Mouse (Mus musculus): Measurements from ENCODE around the gene Sprr1b. TPM values are rescaled to one million over a fixed set of nuclear protein-coding genes. Genes with fewer than 3 reads are reported as not detected.
"Not testable (repeated sequence)": the region's sequence is repeated elsewhere in the genome, so short reads cannot be mapped to it uniquely, and the experiment has no call there.

The Sprr1b gene
- not detected in 2 replicates for polyA plus RNA-seq (2014; fragmentation: Nextera tagmentation; extraction: Ambion mirVana)

DNA sequence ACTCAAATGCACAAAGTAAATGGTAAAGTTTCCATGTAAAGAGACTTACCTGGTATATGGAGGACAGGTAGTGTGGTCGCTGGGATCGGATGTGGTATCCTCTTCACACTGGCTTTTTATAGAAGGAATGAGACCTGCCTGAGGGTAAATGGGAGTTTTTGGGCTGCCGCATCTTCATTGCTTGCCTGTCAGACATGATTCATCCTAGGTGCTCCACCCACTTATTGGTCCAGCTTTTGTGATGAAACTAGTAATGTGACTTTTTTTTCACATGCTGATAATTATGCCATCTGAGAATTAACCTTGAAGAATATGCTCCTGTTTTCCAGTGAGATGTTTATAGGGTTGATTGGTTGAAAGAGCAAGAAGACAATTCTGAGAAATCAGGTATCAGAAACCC lies at the start of gene Sprr1b:
Gene Sprr1b (minus strand): TSS at position 101 of the 400 bp plus-strand sequence.
- Histone ChIP-seq H3K4me3 (ENCODE audit: low read depth, low read length) (no peak within 1 kb of the TSS), H3K4me1 (ENCODE audit: control insufficient read depth, insufficient read depth, low read length) (no peaks in the 10 kb centered on the region), H3K4me2 (ENCODE audit: low read depth, severe bottlenecking) (no peak within 1 kb of the TSS), H3K9ac (ENCODE audit: low read length) (no peak within 1 kb of the TSS), H3K36me3 (ENCODE audit: control insufficient read depth, insufficient read depth, low read length) (no peaks in the 10 kb centered on the region), H3K27me3 (ENCODE audit: control insufficient read depth, insufficient read depth, low read length) (no peaks in the 10 kb centered on the region), H3K27ac (replicated peaks; ENCODE audit: low read depth, low read length) (no peak within 1 kb of the TSS), H3K9me3 (ENCODE audit: control insufficient read depth, low read length) (no peaks in the 10 kb centered on the region)
- WGBS: 89% methylated on average over 3 of the region's 3 CpGs
- DNase-seq (ENCODE audit: low spot score) (no peak), ATAC-seq (ENCODE audit: insufficient number of reproducible peaks, low FRiP score, low TSS enrichment, low read depth) (no peak)

DNA sequence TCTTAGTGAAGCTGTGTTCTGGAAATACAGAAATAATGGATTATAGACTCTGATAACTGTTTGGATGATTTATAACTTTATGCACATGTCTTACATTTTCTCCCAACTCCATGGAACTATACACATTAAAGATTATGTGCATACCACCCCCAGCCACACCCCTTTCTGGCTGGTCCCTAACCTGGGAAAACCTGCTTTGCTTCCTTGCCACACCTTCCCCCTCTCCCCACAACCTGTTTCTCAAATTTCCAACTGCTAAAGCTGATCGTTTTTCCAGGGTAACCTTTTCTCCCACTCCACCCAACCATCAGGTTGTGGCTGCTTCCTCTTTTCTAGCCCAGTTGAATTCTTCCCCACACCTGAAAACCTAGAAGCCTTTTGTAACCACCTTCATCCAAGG lies 47.7 kb upstream of the Sprr1b start:
- WGBS: 41% methylated on average over 1 of the region's 1 CpGs
- Histone ChIP-seq H3K27me3 (ENCODE audit: control insufficient read depth, insufficient read depth, low read length) (no peaks in the 10 kb centered on the region), H3K4me3 (ENCODE audit: low read depth, low read length) (no peak overlapping the region), H3K4me2 (ENCODE audit: low read depth, severe bottlenecking) (no peak overlapping the region), H3K36me3 (ENCODE audit: control insufficient read depth, insufficient read depth, low read length) (no peaks in the 10 kb centered on the region), H3K4me1 (ENCODE audit: control insufficient read depth, insufficient read depth, low read length) (no peaks in the 10 kb centered on the region), H3K27ac (replicated peaks; ENCODE audit: low read depth, low read length) (no peak overlapping the region), H3K9me3 (ENCODE audit: control insufficient read depth, low read length) (no peaks in the 10 kb centered on the region), H3K9ac (ENCODE audit: low read length) (no peak overlapping the region)
- DNase-seq (ENCODE audit: low spot score): no peak
- no peak for ATAC-seq (ENCODE audit: insufficient number of reproducible peaks, low FRiP score, low TSS enrichment, low read depth)

DNA sequence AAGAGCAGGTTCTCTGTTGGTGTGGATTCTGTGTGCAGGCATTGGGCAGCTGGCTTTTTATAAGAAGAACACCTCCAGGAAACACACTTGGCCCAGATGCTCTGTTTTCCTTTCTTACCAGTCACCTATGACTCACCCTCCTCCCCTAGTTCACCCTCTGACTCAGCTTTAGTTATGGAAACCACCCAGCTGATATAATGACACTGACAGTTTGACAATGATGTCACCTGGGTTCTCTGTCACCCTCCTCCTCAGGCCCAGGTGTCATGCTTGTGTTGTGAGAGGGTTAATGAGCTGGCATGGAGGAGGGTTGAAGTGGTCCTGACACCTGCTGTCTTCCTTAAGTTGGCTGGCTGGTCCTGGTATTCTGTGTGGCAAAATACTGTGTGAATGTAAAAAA lies 47.3 kb upstream of the Sprr1b start, which contains the start of gene Sprr1a:
Gene Sprr1a (minus strand): TSS at position 33 of the 400 bp plus-strand sequence.
- no peaks in the 10 kb centered on the region for H3K36me3 ChIP-seq (ENCODE audit: control insufficient read depth, insufficient read depth, low read length)
- DNase-seq (ENCODE audit: low spot score) (no peak), ATAC-seq (ENCODE audit: insufficient number of reproducible peaks, low FRiP score, low TSS enrichment, low read depth) (no peak)
- no peak within 1 kb of the TSS for H3K9ac ChIP-seq (ENCODE audit: low read length)
- H3K4me1 ChIP-seq (ENCODE audit: control insufficient read depth, insufficient read depth, low read length): no peaks in the 10 kb centered on the region
- no peak within 1 kb of the TSS for H3K27ac ChIP-seq (replicated peaks; ENCODE audit: low read depth, low read length)
- H3K4me3 ChIP-seq (ENCODE audit: low read depth, low read length): no peak within 1 kb of the TSS
- H3K27me3 ChIP-seq (ENCODE audit: control insufficient read depth, insufficient read depth, low read length): no peaks in the 10 kb centered on the region
- H3K4me2 ChIP-seq (ENCODE audit: low read depth, severe bottlenecking): no peak within 1 kb of the TSS
- H3K9me3 ChIP-seq (ENCODE audit: control insufficient read depth, low read length): no peaks in the 10 kb centered on the region

DNA sequence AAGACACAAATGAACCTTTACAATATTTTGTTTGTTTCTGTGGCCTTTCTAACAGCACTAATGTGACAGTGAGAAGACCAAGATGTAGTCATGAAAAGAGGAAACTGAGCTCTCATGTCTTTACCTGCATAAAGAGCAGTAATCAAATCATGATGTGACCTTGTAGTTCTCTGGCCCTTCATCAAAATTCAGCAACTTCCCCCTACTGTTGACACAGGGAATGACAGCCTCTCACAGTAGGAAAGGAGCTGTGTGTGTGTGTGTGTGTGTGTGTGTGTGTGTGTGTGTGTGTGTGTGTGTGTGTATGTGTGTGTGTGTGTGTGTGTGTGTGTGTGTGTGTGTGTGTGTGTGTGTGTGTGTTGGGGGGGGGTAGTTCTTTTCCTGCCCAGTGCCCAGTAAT lies 42.7 kb upstream of the Sprr1b start:
- DNase-seq (ENCODE audit: low spot score): peak; percentile 24
- H3K9ac ChIP-seq (ENCODE audit: low read length); H3K27ac ChIP-seq (replicated peaks; ENCODE audit: low read depth, low read length); H3K36me3 ChIP-seq (ENCODE audit: control insufficient read depth, insufficient read depth, low read length); H3K4me1 ChIP-seq (ENCODE audit: control insufficient read depth, insufficient read depth, low read length); H3K4me3 ChIP-seq (ENCODE audit: low read depth, low read length); H3K9me3 ChIP-seq (ENCODE audit: control insufficient read depth, low read length); H3K4me2 ChIP-seq (ENCODE audit: low read depth, severe bottlenecking); ATAC-seq (ENCODE audit: insufficient number of reproducible peaks, low FRiP score, low TSS enrichment, low read depth); H3K27me3 ChIP-seq (ENCODE audit: control insufficient read depth, insufficient read depth, low read length): not testable (repeated sequence)

DNA sequence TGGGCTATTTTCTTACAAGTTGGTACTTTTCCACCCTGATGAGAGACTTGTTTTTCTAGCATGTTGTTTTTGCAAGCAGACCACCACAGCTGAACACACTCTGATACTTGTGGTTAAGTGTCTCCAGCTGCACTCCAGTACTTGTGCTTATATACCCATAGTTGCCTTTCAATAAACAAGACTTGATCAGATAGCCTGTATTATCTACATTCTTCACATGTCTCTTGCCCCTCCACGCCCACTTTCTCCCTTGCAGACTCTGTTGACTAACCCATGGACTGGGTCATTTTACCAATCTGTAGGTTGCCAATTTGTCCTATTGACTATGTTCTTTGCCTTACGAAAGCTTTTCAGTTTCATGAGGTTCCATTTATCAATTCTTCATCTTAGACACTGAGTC lies 31.5 kb upstream of the Sprr1b start:
- Histone ChIP-seq H3K9me3 (ENCODE audit: control insufficient read depth, low read length) (no peaks in the 10 kb centered on the region), H3K27me3 (ENCODE audit: control insufficient read depth, insufficient read depth, low read length) (no peaks in the 10 kb centered on the region), H3K36me3 (ENCODE audit: control insufficient read depth, insufficient read depth, low read length) (no peaks in the 10 kb centered on the region), H3K4me2 (ENCODE audit: low read depth, severe bottlenecking) (no peak overlapping the region), H3K4me3 (ENCODE audit: low read depth, low read length) (no peak overlapping the region), H3K4me1 (ENCODE audit: control insufficient read depth, insufficient read depth, low read length) (no peaks in the 10 kb centered on the region), H3K9ac (ENCODE audit: low read length) (no peak overlapping the region), H3K27ac (replicated peaks; ENCODE audit: low read depth, low read length) (no peak overlapping the region)
- WGBS: 91% methylated on average over 2 of the region's 2 CpGs
- DNase-seq (ENCODE audit: low spot score): no peak
- no peak for ATAC-seq (ENCODE audit: insufficient number of reproducible peaks, low FRiP score, low TSS enrichment, low read depth)

DNA sequence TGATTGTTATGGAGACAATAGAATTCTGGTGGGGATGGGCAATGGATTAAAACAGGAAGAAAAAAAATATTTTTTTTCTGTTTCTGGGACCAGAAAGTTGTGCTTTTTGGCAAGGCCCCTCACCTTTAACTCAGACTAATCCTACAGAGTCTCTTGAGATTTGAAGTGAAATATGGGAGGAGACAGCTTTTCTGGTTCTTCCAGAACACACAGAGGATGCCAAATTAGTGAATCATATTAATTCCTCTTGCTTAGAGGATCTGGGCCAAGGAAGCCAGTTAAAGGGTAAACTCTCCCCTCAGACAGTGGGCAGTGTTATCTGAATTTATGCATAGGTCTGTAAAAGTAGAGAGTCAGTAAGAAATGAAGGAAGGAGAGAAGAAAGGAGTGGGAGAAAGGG lies 28.8 kb upstream of the Sprr1b start:
- no peak for DNase-seq (ENCODE audit: low spot score)
- H3K27ac ChIP-seq (replicated peaks; ENCODE audit: low read depth, low read length): no peak overlapping the region
- no peak overlapping the region for H3K4me3 ChIP-seq (ENCODE audit: low read depth, low read length)
- no peaks in the 10 kb centered on the region for H3K9me3 ChIP-seq (ENCODE audit: control insufficient read depth, low read length)
- no peaks in the 10 kb centered on the region for H3K36me3 ChIP-seq (ENCODE audit: control insufficient read depth, insufficient read depth, low read length)
- no peaks in the 10 kb centered on the region for H3K4me1 ChIP-seq (ENCODE audit: control insufficient read depth, insufficient read depth, low read length)
- H3K9ac ChIP-seq (ENCODE audit: low read length): no peak overlapping the region
- no peak for ATAC-seq (ENCODE audit: insufficient number of reproducible peaks, low FRiP score, low TSS enrichment, low read depth)
- no peak overlapping the region for H3K4me2 ChIP-seq (ENCODE audit: low read depth, severe bottlenecking)
- H3K27me3 ChIP-seq (ENCODE audit: control insufficient read depth, insufficient read depth, low read length): no peaks in the 10 kb centered on the region

DNA sequence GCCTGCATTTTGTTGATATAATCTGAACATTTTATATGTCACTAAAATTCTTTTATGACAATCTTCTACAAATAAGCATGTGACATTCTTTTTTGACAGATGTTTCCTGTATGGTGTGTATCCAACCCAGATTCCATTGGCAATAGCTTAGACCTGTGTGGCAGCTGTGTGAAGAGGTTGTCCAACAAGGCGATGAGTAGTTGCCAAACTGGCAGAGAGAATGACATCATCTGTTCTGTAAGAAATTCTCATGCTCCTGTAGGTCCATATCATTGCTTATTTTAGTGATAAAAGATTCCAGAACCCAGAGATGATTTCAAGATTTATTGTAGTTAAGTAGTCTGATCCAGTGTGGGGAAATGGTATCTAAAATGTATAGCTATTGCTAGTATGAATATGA lies 28.0 kb upstream of the Sprr1b start:
- WGBS: 80% methylated on average over 1 of the region's 1 CpGs
- Histone ChIP-seq H3K4me3 (ENCODE audit: low read depth, low read length) (no peak overlapping the region), H3K4me2 (ENCODE audit: low read depth, severe bottlenecking) (no peak overlapping the region), H3K36me3 (ENCODE audit: control insufficient read depth, insufficient read depth, low read length) (no peaks in the 10 kb centered on the region), H3K27ac (replicated peaks; ENCODE audit: low read depth, low read length) (no peak overlapping the region), H3K9me3 (ENCODE audit: control insufficient read depth, low read length) (no peaks in the 10 kb centered on the region), H3K9ac (ENCODE audit: low read length) (no peak overlapping the region), H3K4me1 (ENCODE audit: control insufficient read depth, insufficient read depth, low read length) (no peaks in the 10 kb centered on the region), H3K27me3 (ENCODE audit: control insufficient read depth, insufficient read depth, low read length) (no peaks in the 10 kb centered on the region)
- no peak for ATAC-seq (ENCODE audit: insufficient number of reproducible peaks, low FRiP score, low TSS enrichment, low read depth)
- DNase-seq (ENCODE audit: low spot score): no peak

DNA sequence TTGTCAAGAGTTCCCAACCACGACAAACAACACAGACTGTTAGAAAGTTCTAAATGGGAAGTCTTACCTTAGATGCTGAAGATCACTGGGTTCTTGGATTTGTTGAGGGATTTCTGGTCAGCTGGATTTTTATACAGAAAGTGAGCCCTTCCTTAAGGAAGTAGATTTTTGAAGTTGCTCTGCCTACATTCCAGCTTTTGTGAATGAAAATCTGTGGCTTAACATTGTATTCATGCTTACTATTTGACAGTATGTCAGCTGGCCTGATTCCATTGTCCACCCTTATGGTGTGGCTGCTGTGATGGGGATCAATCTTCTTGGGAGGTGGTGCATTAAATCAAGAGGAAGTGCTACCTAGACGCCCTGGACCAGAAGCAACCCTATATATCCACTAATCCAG lies 20.0 kb upstream of the Sprr1b start, which contains the start of gene Sprr3:
Gene Sprr3 (minus strand): TSS at position 101 of the 400 bp plus-strand sequence.
- no peak within 1 kb of the TSS for H3K4me2 ChIP-seq (ENCODE audit: low read depth, severe bottlenecking)
- H3K9ac ChIP-seq (ENCODE audit: low read length): no peak within 1 kb of the TSS
- H3K27ac ChIP-seq (replicated peaks; ENCODE audit: low read depth, low read length): no peak within 1 kb of the TSS
- DNase-seq (ENCODE audit: low spot score) (no peak), ATAC-seq (ENCODE audit: insufficient number of reproducible peaks, low FRiP score, low TSS enrichment, low read depth) (no peak)
- H3K27me3 ChIP-seq (ENCODE audit: control insufficient read depth, insufficient read depth, low read length): no peaks in the 10 kb centered on the region
- 74% methylated on average over 2 of the region's 2 CpGs for WGBS
- H3K9me3 ChIP-seq (ENCODE audit: control insufficient read depth, low read length): no peaks in the 10 kb centered on the region
- H3K36me3 ChIP-seq (ENCODE audit: control insufficient read depth, insufficient read depth, low read length): no peaks in the 10 kb centered on the region
- H3K4me1 ChIP-seq (ENCODE audit: control insufficient read depth, insufficient read depth, low read length): no peaks in the 10 kb centered on the region
- no peak within 1 kb of the TSS for H3K4me3 ChIP-seq (ENCODE audit: low read depth, low read length)

DNA sequence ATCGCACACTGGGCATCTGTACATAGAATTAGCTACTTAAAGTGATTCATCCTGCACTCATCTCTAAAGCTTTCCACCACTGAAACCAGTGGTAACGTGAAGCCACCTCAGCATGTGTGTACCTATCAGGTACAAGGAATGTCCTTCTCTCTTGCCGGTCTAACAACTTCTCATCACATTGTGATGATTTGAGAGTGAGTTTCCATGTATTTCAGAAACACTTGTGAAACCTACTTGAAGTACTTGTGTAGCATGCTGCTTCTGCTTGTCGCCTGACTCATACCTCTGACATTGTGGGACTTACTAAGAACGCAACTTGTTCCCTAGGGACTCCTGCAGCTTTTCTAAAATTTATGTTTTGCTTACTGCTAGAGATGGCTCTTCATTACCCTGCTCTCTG lies 16.6 kb upstream of the Sprr1b start:
- 88% methylated on average over 5 of the region's 5 CpGs for WGBS
- no peak for ATAC-seq (ENCODE audit: insufficient number of reproducible peaks, low FRiP score, low TSS enrichment, low read depth)

More for the DNA sequence above, 16.6 kb upstream of the Sprr1b start:
- H3K36me3 ChIP-seq (ENCODE audit: control insufficient read depth, insufficient read depth, low read length): no peaks in the 10 kb centered on the region
- H3K4me3 ChIP-seq (ENCODE audit: low read depth, low read length): no peak overlapping the region
- no peak for DNase-seq (ENCODE audit: low spot score)
- no peaks in the 10 kb centered on the region for H3K4me1 ChIP-seq (ENCODE audit: control insufficient read depth, insufficient read depth, low read length)
- H3K9ac ChIP-seq (ENCODE audit: low read length): no peak overlapping the region
- H3K9me3 ChIP-seq (ENCODE audit: control insufficient read depth, low read length): no peaks in the 10 kb centered on the region
- no peak overlapping the region for H3K27ac ChIP-seq (replicated peaks; ENCODE audit: low read depth, low read length)
- H3K27me3 ChIP-seq (ENCODE audit: control insufficient read depth, insufficient read depth, low read length): no peaks in the 10 kb centered on the region
- H3K4me2 ChIP-seq (ENCODE audit: low read depth, severe bottlenecking): no peak overlapping the region

All from limb, embryonic 11.5 days (tissue).